ENCODE assay signal across 8 mouse cellular contexts in genomic region chr6:83459034-83459644, GRCm38 (mm10). TPM values are rescaled to one million over a fixed set of nuclear protein-coding genes. Genes with fewer than 3 reads are reported as not detected.
DNase-seq lines count a peak whose midpoint lies in the region; ATAC-seq and TF ChIP-seq lines count a peak whose summit lies in the region.

Gene Tet3 (minus strand): TSS chr6:83459084.

- H3K36me3 ChIP-seq in G1E (replicated peaks) = peaks cover 12% of the 10 kb centered on the region
- no peaks in the 10 kb centered on the region for H3K36me3 ChIP-seq in forebrain, postnatal 0 days (ENCODE audit: insufficient read depth)
- no peaks in the 10 kb centered on the region for H3K36me3 ChIP-seq in hindbrain, embryonic 13.5 days
- H3K36me3 ChIP-seq in lung, postnatal 0 days (ENCODE audit: insufficient read depth, low read length) = no peaks in the 10 kb centered on the region

- no peaks in the 10 kb centered on the region for H3K9me3 ChIP-seq in G1E (replicated peaks)
- no peaks in the 10 kb centered on the region for H3K9me3 ChIP-seq in forebrain, postnatal 0 days (ENCODE audit: low read length)
- no peaks in the 10 kb centered on the region for H3K9me3 ChIP-seq in hindbrain, embryonic 13.5 days
- H3K9me3 ChIP-seq in lung, postnatal 0 days (ENCODE audit: low read length) = no peaks in the 10 kb centered on the region

- no peak for ATAC-seq in G1E (ENCODE audit: extremely low read depth, insufficient number of reproducible peaks, low FRiP score, poor library complexity, severe bottlenecking)
- no peak for ATAC-seq in forebrain, postnatal 0 days
- no peak for ATAC-seq in hindbrain, embryonic 13.5 days (ENCODE audit: low FRiP score)
- ATAC-seq in lung, postnatal 0 days = no peak

- H3K4me1 ChIP-seq in G1E (ENCODE audit: insufficient read depth, low read depth, low read length) = peaks cover 55% of the 10 kb centered on the region
- H3K4me1 ChIP-seq in forebrain, postnatal 0 days (ENCODE audit: insufficient read depth) = peaks cover 12% of the 10 kb centered on the region
- peaks cover 28% of the 10 kb centered on the region for H3K4me1 ChIP-seq in hindbrain, embryonic 13.5 days (replicated peaks)
- peaks cover 27% of the 10 kb centered on the region for H3K4me1 ChIP-seq in lung, postnatal 0 days (ENCODE audit: insufficient read depth, low read depth, low read length)

- H3K27me3 ChIP-seq in G1E (ENCODE audit: insufficient read depth, low read length) = peaks cover 23% of the 10 kb centered on the region
- no peaks in the 10 kb centered on the region for H3K27me3 ChIP-seq in forebrain, postnatal 0 days (ENCODE audit: insufficient read depth, low read length)
- H3K27me3 ChIP-seq in hindbrain, embryonic 13.5 days = 0 out of 2 replicates have a peak, but pooled peaks cover 4% of the 10 kb centered on the region
- no peaks in the 10 kb centered on the region for H3K27me3 ChIP-seq in lung, postnatal 0 days (replicated peaks; ENCODE audit: insufficient read depth, low read length)

- no peak within 1 kb of the TSS for H3K4me3 ChIP-seq in G1E (ENCODE audit: low read depth, low read length)
- H3K4me3 ChIP-seq in forebrain, postnatal 0 days (ENCODE audit: low read depth, low read length) = no peak within 1 kb of the TSS
- no peak within 1 kb of the TSS for H3K4me3 ChIP-seq in hindbrain, embryonic 13.5 days
- no peak within 1 kb of the TSS for H3K4me3 ChIP-seq in lung, postnatal 0 days (ENCODE audit: low read depth, low read length)

- DNase-seq in G1E (ENCODE audit: low spot score) (no peak), adipocyte (ENCODE audit: low spot score) (no peak)
- DNase-seq in adrenal gland, adult 2 months = no peak
- no peak for DNase-seq in forebrain, postnatal 0 days
- DNase-seq in lung, postnatal 0 days (ENCODE audit: low spot score) = peak; percentile 74
- no peak for DNase-seq in right cerebral cortex, postnatal 36 days (ENCODE audit: low spot score in 2 of 2)
- DNase-seq in cerebellum, postnatal 36 days = no peak

- no peak within 1 kb of the TSS for H3K27ac ChIP-seq in forebrain, postnatal 0 days (ENCODE audit: low read depth, low read length)
- no peak within 1 kb of the TSS for H3K27ac ChIP-seq in hindbrain, embryonic 13.5 days
- H3K27ac ChIP-seq in lung, postnatal 0 days (ENCODE audit: low read length) = peak within 1 kb of the TSS; percentile 92

- 87% methylated on average over 4 of the region's 4 CpGs for WGBS in forebrain, postnatal 0 days
- WGBS in hindbrain, embryonic 13.5 days = 87% methylated on average over 4 of the region's 4 CpGs
- 25% methylated on average over 4 of the region's 4 CpGs for WGBS in lung, postnatal 0 days

- no peak within 1 kb of the TSS for H3K9ac ChIP-seq in forebrain, postnatal 0 days
- no peak within 1 kb of the TSS for H3K9ac ChIP-seq in hindbrain, embryonic 13.5 days
- no peak within 1 kb of the TSS for H3K9ac ChIP-seq in lung, postnatal 0 days (replicated peaks; ENCODE audit: low read depth)

- H3K4me2 ChIP-seq in forebrain, postnatal 0 days (ENCODE audit: low read depth) = no peak within 1 kb of the TSS
- H3K4me2 ChIP-seq in hindbrain, embryonic 13.5 days = no peak within 1 kb of the TSS
- no peak within 1 kb of the TSS for H3K4me2 ChIP-seq in lung, postnatal 0 days (replicated peaks; ENCODE audit: low read depth, low read length)

- no peak for TF ChIP-seq CTCF in G1E (IDR thresholded peaks at IDR 0.05; ENCODE audit: low read depth, low read length)
- TF ChIP-seq CTCF in forebrain, postnatal 0 days (IDR thresholded peaks at IDR 0.05; ENCODE audit: low read depth) = no peak
- TF ChIP-seq CTCF in lung, postnatal 0 days (IDR thresholded peaks at IDR 0.05) = no peak

- TF ChIP-seq EP300 in lung, postnatal 0 days (IDR thresholded peaks at IDR 0.05) = peak; percentile 71

RNA-seq across cellular contexts. Expression of gene Tet3, which starts in this region (rescaled TPM):
- total RNA-seq in G1E (2014; fragmentation: Nextera tagmentation) (94.9 and 95.4 TPM in 2 replicates), G1E (2017) (14.9 and 17.6 TPM in 2 replicates)
- polyA plus RNA-seq in G1E (2012) = 40.0 and 71.1 TPM in 2 replicates
- total RNA-seq in adrenal gland, adult 2 months (2021) = 10 to 100 TPM; 22.9 to 26.0 TPM
- 6.8 and 8.7 TPM in 2 replicates for polyA plus RNA-seq in adrenal gland, adult 2 months (2012; rRNA removed)
- 23.2 and 27.7 TPM in 2 replicates for total RNA-seq in forebrain, postnatal 0 days (2014; rRNA removed)
- 38.0 and 49.4 TPM in 2 replicates for polyA plus RNA-seq in forebrain, postnatal 0 days (2015; fragmentation: Nextera tagmentation; extraction: Ambion mirVana)
- polyA plus RNA-seq in hindbrain, embryonic 13.5 days (2015; fragmentation: Nextera tagmentation; extraction: Ambion mirVana) = 69.8 and 75.4 TPM in 2 replicates
- 30.0 and 30.5 TPM in 2 replicates for polyA plus RNA-seq in lung, postnatal 0 days (2015; fragmentation: Nextera tagmentation; extraction: Ambion mirVana)
